Mouse (Mus musculus) heart, adult 2 months (tissue): ENCODE measurements at regions not wholly inside any gene's neighbourhood (a gene's known extent, or its start where the extent isn't known, plus 50 kb on each side); places are given as distances from the start of the nearest gene placed in this dataset.

ENCODE experiments used
- CTCF ChIP-seq: fragments of 200-600 bp; IDR thresholded peaks from 2 replicates; pipeline ENCODE4 v1.8.1; 2022; ENCODE audit warnings: antibody characterized with exemption, mild to moderate bottlenecking, moderate library complexity
- EP300 ChIP-seq: fragments of 200-500 bp; IDR thresholded peaks from 2 replicates; pipeline ENCODE4 v1.6.1; 2011; ENCODE audit warnings: low read depth, low read length, control low read depth; ENCODE audit not compliant: insufficient read depth
- POLR2A ChIP-seq: fragments of 200-500 bp; IDR thresholded peaks from 2 replicates; pipeline ENCODE4 v1.6.1; 2011; ENCODE audit warnings: mild to moderate bottlenecking, low read depth, low read length, control low read depth; ENCODE audit not compliant: insufficient read depth

DNA sequence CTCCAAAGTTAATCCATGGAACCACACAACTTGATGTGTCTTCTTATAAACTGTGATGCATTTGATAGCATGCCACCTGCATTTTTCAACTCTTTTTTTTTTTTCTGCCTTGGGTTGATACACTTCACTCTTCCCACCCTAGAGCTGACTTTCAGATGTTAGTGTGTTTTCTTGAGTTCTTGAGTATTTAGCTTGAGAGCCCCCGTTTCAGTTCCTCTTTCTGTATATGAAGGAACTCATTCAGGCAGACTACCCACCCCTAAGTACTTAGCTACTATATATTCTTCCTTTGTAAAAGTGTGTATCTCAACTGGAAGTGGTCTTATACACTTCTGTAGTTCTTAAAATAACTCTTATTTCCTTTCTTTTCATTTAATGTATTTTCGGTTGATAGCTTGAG is 371.1 kb downstream of the Tns1 start:
- TF ChIP-seq CTCF: no peak
- TF ChIP-seq POLR2A: no peak
- no peak for TF ChIP-seq EP300
